ENCODE assay signal across 8 mouse cellular contexts in the genomic region with DNA sequence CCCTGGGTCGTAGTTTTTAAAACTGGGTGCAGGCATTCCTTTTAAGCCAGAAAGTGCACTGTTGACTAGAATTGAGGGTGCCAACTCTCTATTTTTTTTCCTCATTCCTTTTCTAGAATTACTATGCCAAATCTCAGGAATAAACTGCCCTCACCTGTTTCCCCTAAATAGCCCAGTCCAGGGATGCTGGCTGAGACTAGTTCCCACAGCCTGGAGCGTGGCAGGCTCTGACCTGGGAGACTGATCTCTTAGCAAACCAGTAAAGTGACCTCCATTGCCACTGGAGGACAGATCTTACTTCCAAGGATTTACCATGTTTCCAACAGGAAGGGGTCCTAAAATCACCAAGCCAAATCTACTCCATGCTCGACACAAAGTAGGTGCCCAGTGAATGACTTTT. TPM values are rescaled to one million over a fixed set of nuclear protein-coding genes. Genes with fewer than 3 reads are reported as not detected.
A peak's percentile ranks its signal among the peaks of the same experiment; 100 is the strongest.
DNase-seq lines count a peak whose midpoint lies in the region; ATAC-seq lines count a peak whose summit lies in the region.

No protein-coding gene starts in this region.

- H3K9ac ChIP-seq in lung, embryonic 16.5 days (ENCODE audit: low read length), result no peak overlapping the region
- H3K9ac ChIP-seq in hindbrain, embryonic 11.5 days (ENCODE audit: low read depth, low read length), result no peak overlapping the region
- H3K9ac ChIP-seq in limb, embryonic 11.5 days (ENCODE audit: low read length), result no peak overlapping the region
- H3K9ac ChIP-seq in stomach, embryonic 14.5 days (replicated peaks; ENCODE audit: low read depth, low read length), result 0 out of 2 replicates have a peak overlapping the region, but pooled peaks have one; percentile 52

- no peak overlapping the region for H3K27ac ChIP-seq in lung, embryonic 16.5 days (ENCODE audit: low read length)
- H3K27ac ChIP-seq in hindbrain, embryonic 11.5 days (ENCODE audit: low read depth, low read length), result no peak overlapping the region
- H3K27ac ChIP-seq in limb, embryonic 11.5 days (replicated peaks; ENCODE audit: low read depth, low read length), result no peak overlapping the region
- H3K27ac ChIP-seq in stomach, embryonic 14.5 days (ENCODE audit: low read length), result no peak overlapping the region

- peaks cover 9% of the 10 kb centered on the region for H3K4me1 ChIP-seq in lung, embryonic 16.5 days (replicated peaks; ENCODE audit: control insufficient read depth, insufficient read depth, low read length)
- H3K4me1 ChIP-seq in hindbrain, embryonic 11.5 days (replicated peaks; ENCODE audit: control insufficient read depth, insufficient read depth, low read length), result peaks cover 6% of the 10 kb centered on the region; the same call in 1 of the 2 replicates
- 0 out of 2 replicates have a peak, but pooled peaks cover 6% of the 10 kb centered on the region for H3K4me1 ChIP-seq in limb, embryonic 11.5 days (ENCODE audit: control insufficient read depth, insufficient read depth, low read length)
- H3K4me1 ChIP-seq in stomach, embryonic 14.5 days (ENCODE audit: control insufficient read depth, insufficient read depth, low read length), result peaks cover 7% of the 10 kb centered on the region; the same call in 1 of the 2 replicates

- no peaks in the 10 kb centered on the region for H3K9me3 ChIP-seq in lung, embryonic 16.5 days (ENCODE audit: control insufficient read depth, low read length)
- H3K9me3 ChIP-seq in hindbrain, embryonic 11.5 days (ENCODE audit: control insufficient read depth, low read length), result no peaks in the 10 kb centered on the region
- no peaks in the 10 kb centered on the region for H3K9me3 ChIP-seq in limb, embryonic 11.5 days (ENCODE audit: control insufficient read depth, low read length)
- no peaks in the 10 kb centered on the region for H3K9me3 ChIP-seq in stomach, embryonic 14.5 days (ENCODE audit: control insufficient read depth, low read depth, low read length)

- peak overlapping the region; percentile 82 for H3K4me2 ChIP-seq in lung, embryonic 16.5 days (ENCODE audit: low read depth, low read length)
- H3K4me2 ChIP-seq in hindbrain, embryonic 11.5 days (replicated peaks; ENCODE audit: low read depth, low read length), result peak overlapping the region; percentile 60; the same call in 1 of the 2 replicates
- H3K4me2 ChIP-seq in limb, embryonic 11.5 days (ENCODE audit: low read depth, severe bottlenecking), result peak overlapping the region; percentile 70; the same call in 1 of the 2 replicates
- H3K4me2 ChIP-seq in stomach, embryonic 14.5 days (replicated peaks; ENCODE audit: low read depth, low read length), result peak overlapping the region; percentile 64

- 79% methylated on average over 3 of the region's 3 CpGs for WGBS in lung, embryonic 16.5 days
- WGBS in hindbrain, embryonic 11.5 days, result 88% methylated on average over 3 of the region's 3 CpGs
- 92% methylated on average over 3 of the region's 3 CpGs for WGBS in limb, embryonic 11.5 days
- WGBS in stomach, embryonic 14.5 days, result 87% methylated on average over 3 of the region's 3 CpGs

- peaks cover 11% of the 10 kb centered on the region for H3K36me3 ChIP-seq in lung, embryonic 16.5 days (ENCODE audit: control insufficient read depth, insufficient read depth, low read length)
- H3K36me3 ChIP-seq in hindbrain, embryonic 11.5 days (ENCODE audit: control insufficient read depth, insufficient read depth, low read length), result no peaks in the 10 kb centered on the region
- H3K36me3 ChIP-seq in limb, embryonic 11.5 days (ENCODE audit: control insufficient read depth, insufficient read depth, low read length), result peaks cover 14% of the 10 kb centered on the region; the same call in 1 of the 2 replicates
- H3K36me3 ChIP-seq in stomach, embryonic 14.5 days (ENCODE audit: control insufficient read depth, insufficient read depth, low read length), result peaks cover 8% of the 10 kb centered on the region

- no peak for ATAC-seq in lung, embryonic 16.5 days (ENCODE audit: low read depth)
- ATAC-seq in hindbrain, embryonic 11.5 days (ENCODE audit: low FRiP score), result no peak
- ATAC-seq in limb, embryonic 11.5 days (ENCODE audit: insufficient number of reproducible peaks, low FRiP score, low TSS enrichment, low read depth), result no peak
- ATAC-seq in stomach, embryonic 14.5 days (ENCODE audit: insufficient number of reproducible peaks, insufficient read depth, low FRiP score, low read depth), result no peak

- peak overlapping the region; percentile 85 for H3K4me3 ChIP-seq in lung, embryonic 16.5 days (ENCODE audit: low read length)
- no peak overlapping the region; the same call in 1 of the 2 replicates for H3K4me3 ChIP-seq in hindbrain, embryonic 11.5 days (ENCODE audit: low read depth, low read length)
- H3K4me3 ChIP-seq in limb, embryonic 11.5 days (ENCODE audit: low read depth, low read length), result no peak overlapping the region
- H3K4me3 ChIP-seq in stomach, embryonic 14.5 days (ENCODE audit: low read depth, low read length), result peak overlapping the region; percentile 68

- no peaks in the 10 kb centered on the region for H3K27me3 ChIP-seq in lung, embryonic 16.5 days (ENCODE audit: control insufficient read depth, insufficient read depth, low read depth, low read length)
- H3K27me3 ChIP-seq in hindbrain, embryonic 11.5 days (ENCODE audit: control insufficient read depth, insufficient read depth, low read length), result no peaks in the 10 kb centered on the region
- no peaks in the 10 kb centered on the region for H3K27me3 ChIP-seq in limb, embryonic 11.5 days (ENCODE audit: control insufficient read depth, insufficient read depth, low read length)
- no peaks in the 10 kb centered on the region for H3K27me3 ChIP-seq in stomach, embryonic 14.5 days (ENCODE audit: control insufficient read depth, insufficient read depth, low read length)

- intact Hi-C loops in left cerebral cortex, postnatal 4 days (cut with DNase I), result no loop called here

- no peak for DNase-seq in lung, postnatal 14 days
- no peak for DNase-seq in hindbrain, embryonic 11.5 days (ENCODE audit: low spot score)
- no peak for DNase-seq in limb, embryonic 11.5 days (ENCODE audit: low spot score)
- DNase-seq in left cerebral cortex, postnatal 4 days, result no peak
- DNase-seq in yolk sac, embryonic 10.5 days (ENCODE audit: low spot score), result no peak
- no peak for DNase-seq in urinary bladder, postnatal 25 days (ENCODE audit: low spot score)

RNA-seq across cellular contexts. Expression of gene Atp6v1f, which starts 1.3 kb away (rescaled TPM):
- polyA plus RNA-seq in lung, embryonic 16.5 days (2015; fragmentation: Nextera tagmentation; extraction: Ambion mirVana), result 208 and 220 TPM in 2 replicates
- polyA plus RNA-seq in hindbrain, embryonic 11.5 days (2014; fragmentation: Nextera tagmentation; extraction: Ambion mirVana), result 209 and 215 TPM in 2 replicates
- 182 and 198 TPM in 2 replicates for polyA plus RNA-seq in limb, embryonic 11.5 days (2014; fragmentation: Nextera tagmentation; extraction: Ambion mirVana)
- 235 and 266 TPM in 2 replicates for polyA plus RNA-seq in stomach, embryonic 14.5 days (2014; fragmentation: Nextera tagmentation; extraction: Ambion mirVana)
- 100 to 1,000 TPM; 183 to 190 TPM for total RNA-seq in left cerebral cortex, postnatal 4 days (2021)

RNA-seq across cellular contexts. Expression of gene Atp6v1fnb, which starts 2.4 kb away (rescaled TPM):
- not detected in 2 replicates for polyA plus RNA-seq in lung, embryonic 16.5 days (2015; fragmentation: Nextera tagmentation; extraction: Ambion mirVana)
- polyA plus RNA-seq in hindbrain, embryonic 11.5 days (2014; fragmentation: Nextera tagmentation; extraction: Ambion mirVana), result not detected in 2 replicates
- polyA plus RNA-seq in limb, embryonic 11.5 days (2014; fragmentation: Nextera tagmentation; extraction: Ambion mirVana), result not detected in 2 replicates
- polyA plus RNA-seq in stomach, embryonic 14.5 days (2014; fragmentation: Nextera tagmentation; extraction: Ambion mirVana), result 0.64 TPM in 1 of 2 replicates, not detected in the other
- under 1 TPM in 1 of 2 experiments, not detected in 1; 0.93 TPM for total RNA-seq in left cerebral cortex, postnatal 4 days (2021)

RNA-seq across cellular contexts. Expression of gene Flnc, which starts 35.8 kb away (rescaled TPM):
- polyA plus RNA-seq in lung, embryonic 16.5 days (2015; fragmentation: Nextera tagmentation; extraction: Ambion mirVana), result 5.7 and 5.8 TPM in 2 replicates
- polyA plus RNA-seq in hindbrain, embryonic 11.5 days (2014; fragmentation: Nextera tagmentation; extraction: Ambion mirVana), result 2.5 and 2.9 TPM in 2 replicates
- 2.5 and 3.1 TPM in 2 replicates for polyA plus RNA-seq in limb, embryonic 11.5 days (2014; fragmentation: Nextera tagmentation; extraction: Ambion mirVana)
- polyA plus RNA-seq in stomach, embryonic 14.5 days (2014; fragmentation: Nextera tagmentation; extraction: Ambion mirVana), result 17.9 and 19.8 TPM in 2 replicates
- 1 to 10 TPM; 4.7 TPM for total RNA-seq in left cerebral cortex, postnatal 4 days (2021)

RNA-seq across cellular contexts. Expression of gene Kcp, which starts 38.9 kb away (rescaled TPM):
- 11.5 and 12.6 TPM in 2 replicates for polyA plus RNA-seq in lung, embryonic 16.5 days (2015; fragmentation: Nextera tagmentation; extraction: Ambion mirVana)
- 11.3 and 12.9 TPM in 2 replicates for polyA plus RNA-seq in hindbrain, embryonic 11.5 days (2014; fragmentation: Nextera tagmentation; extraction: Ambion mirVana)
- 25.7 and 32.2 TPM in 2 replicates for polyA plus RNA-seq in limb, embryonic 11.5 days (2014; fragmentation: Nextera tagmentation; extraction: Ambion mirVana)
- polyA plus RNA-seq in stomach, embryonic 14.5 days (2014; fragmentation: Nextera tagmentation; extraction: Ambion mirVana), result 25.0 and 30.4 TPM in 2 replicates
- 10 to 100 TPM; 20.6 to 23.8 TPM for total RNA-seq in left cerebral cortex, postnatal 4 days (2021)

RNA-seq across cellular contexts. Expression of gene Irf5, which starts 57.6 kb away (rescaled TPM):
- polyA plus RNA-seq in lung, embryonic 16.5 days (2015; fragmentation: Nextera tagmentation; extraction: Ambion mirVana), result 5.5 and 6.8 TPM in 2 replicates
- polyA plus RNA-seq in hindbrain, embryonic 11.5 days (2014; fragmentation: Nextera tagmentation; extraction: Ambion mirVana), result 2.5 and 2.7 TPM in 2 replicates
- polyA plus RNA-seq in limb, embryonic 11.5 days (2014; fragmentation: Nextera tagmentation; extraction: Ambion mirVana), result 1.4 and 2.1 TPM in 2 replicates
- polyA plus RNA-seq in stomach, embryonic 14.5 days (2014; fragmentation: Nextera tagmentation; extraction: Ambion mirVana), result 6.4 and 7.2 TPM in 2 replicates
- total RNA-seq in left cerebral cortex, postnatal 4 days (2021), result 1 to 10 TPM; 1.1 to 2.1 TPM

Comparison
In these comparisons a context has a peak if more than half of its experiments do, and no peak if none do; other contexts are left out.
1. H3K4me3 ChIP-seq: peak in lung, embryonic 16.5 days (single experiment) and stomach, embryonic 14.5 days (single experiment); none in hindbrain, embryonic 11.5 days (single experiment) and limb, embryonic 11.5 days (single experiment).
2. Peak in every context shown above with its lines, with median percentiles within 50 percentile points of each other: H3K4me2 ChIP-seq.